Mouse (Mus musculus) forebrain, embryonic 10.5 days (tissue): Measurements from ENCODE around the gene Dpf3. TPM values are rescaled to one million over a fixed set of nuclear protein-coding genes. Genes with fewer than 3 reads are reported as not detected.

Source experiments
- DNase-seq: peaks from one replicate; pipeline ENCODE4 v3.0.0-alpha.2; 2017; ENCODE audit warnings: low spot score; ENCODE audit errors: extremely low spot score
- H3K27ac ChIP-seq: fragments of 300-500 bp; sonication (generic); 2 replicates; pipeline ENCODE4 v1.5.1; 2016; ENCODE audit warnings: mild to moderate bottlenecking
- H3K27me3 ChIP-seq: fragments of 300-500 bp; sonication (generic); 2 replicates; pipeline ENCODE4 v1.6.1; 2016; ENCODE audit warnings: mild to moderate bottlenecking; ENCODE audit not compliant: poor library complexity, severe bottlenecking
- H3K36me3 ChIP-seq: fragments of 300-500 bp; sonication (generic); replicated peaks from 2 replicates; pipeline ENCODE4 v1.6.1; 2016; ENCODE audit warnings: mild to moderate bottlenecking, moderate library complexity
- H3K4me1 ChIP-seq: fragments of 300-500 bp; sonication (generic); 2 replicates; pipeline ENCODE4 v1.6.1; 2016
- H3K4me3 ChIP-seq: fragments of 300-500 bp; sonication (generic); 2 replicates; pipeline ENCODE4 v1.5.1; 2016; ENCODE audit warnings: mild to moderate bottlenecking, moderate library complexity
- H3K9me3 ChIP-seq: fragments of 300-500 bp; sonication (generic); 2 replicates; pipeline ENCODE4 v1.6.1; 2016; ENCODE audit warnings: mild to moderate bottlenecking, moderate library complexity
- WGBS: fragments of 180-500 bp; shearing (Covaris S2); methylation state at CpG from one replicate; pipeline ENCODE4 v1.1.7; 2016; 5-methylcytosine and 5-hydroxymethylcytosine counted together
- polyA plus RNA-seq: library from polyadenylated mRNA; unstranded; fragments of >200 nt; fragmentation: Nextera tagmentation; extraction: Ambion mirVana; gene quantifications from 2 replicates; pipeline ENCODE4 v1.2.1, GENCODE M21; 2016

The Dpf3 gene
- polyA plus RNA-seq, 1 experiment from 2014 or later: 2.2 TPM

DNA sequence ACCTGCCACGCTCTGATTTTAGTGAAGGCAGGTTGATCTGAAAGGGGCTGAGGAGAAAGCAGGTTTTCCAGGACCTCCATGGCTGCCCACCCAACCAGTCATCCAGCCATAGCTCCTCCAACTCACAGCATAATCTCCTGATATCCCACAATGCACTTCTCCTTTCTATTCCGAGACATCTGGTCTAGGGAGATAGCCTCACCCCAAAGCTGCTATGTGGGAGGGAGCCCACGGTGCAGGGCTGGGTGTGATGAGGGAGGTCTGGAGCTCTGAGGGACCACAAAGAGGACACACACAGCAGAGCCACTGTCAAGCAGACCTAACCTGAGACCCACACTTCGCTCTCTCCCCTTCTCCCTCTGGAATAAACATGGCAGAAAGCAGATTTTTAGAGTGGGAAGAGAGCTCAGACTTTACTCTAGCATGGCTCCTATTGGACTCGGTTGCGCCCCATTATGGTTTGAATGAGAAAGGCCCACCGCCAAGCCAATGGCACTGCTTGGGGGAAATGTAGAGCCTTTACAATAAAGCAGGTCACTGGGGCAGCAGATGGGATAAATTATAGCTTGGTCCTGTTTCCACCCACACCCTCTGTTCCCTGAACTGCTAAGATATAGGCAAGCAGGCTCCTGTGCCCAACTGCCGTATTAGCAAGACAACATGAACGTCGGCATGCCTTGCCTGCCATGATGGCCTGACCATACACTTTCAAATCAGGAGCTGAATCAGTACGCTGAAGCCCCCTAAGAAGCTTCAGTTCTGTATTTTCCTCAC, 178.3 kb downstream of the Dpf3 start:
- DNase-seq: no peak
- H3K4me3 ChIP-seq: no peak overlapping the region
- no peak overlapping the region for H3K27ac ChIP-seq
- no peaks in the 10 kb centered on the region for H3K36me3 ChIP-seq
- 87% methylated on average over 11 of the region's 11 CpGs for WGBS
- no peaks in the 10 kb centered on the region for H3K9me3 ChIP-seq
- 0 out of 2 replicates have a peak, but pooled peaks cover 1% of the 10 kb centered on the region for H3K27me3 ChIP-seq
- H3K4me1 ChIP-seq: peaks cover 12% of the 10 kb centered on the region; the same call in 1 of the 2 replicates

DNA sequence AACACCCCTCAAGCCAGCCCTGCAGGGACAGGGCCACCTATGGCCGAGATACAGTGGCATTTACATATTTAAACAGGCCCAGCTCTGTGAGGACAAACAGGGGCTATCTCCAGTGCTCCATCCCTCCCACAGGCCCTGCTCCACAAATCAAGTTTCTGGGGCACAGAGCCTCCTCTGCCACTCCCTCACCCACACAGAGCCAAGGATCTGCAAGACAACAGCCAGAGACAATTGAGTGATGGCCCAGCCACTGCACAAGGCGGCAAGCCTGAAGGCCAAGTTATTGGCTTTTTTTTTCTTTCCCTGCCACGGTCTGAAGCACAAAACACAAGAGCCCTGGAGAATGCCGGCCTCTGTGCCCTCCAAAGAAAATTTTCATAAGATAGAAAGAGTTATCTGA, 178.9 kb downstream of the Dpf3 start:
- WGBS: 75% methylated on average over 4 of the region's 4 CpGs
- H3K27ac ChIP-seq: no peak overlapping the region
- no peaks in the 10 kb centered on the region for H3K27me3 ChIP-seq
- no peaks in the 10 kb centered on the region for H3K9me3 ChIP-seq
- no peaks in the 10 kb centered on the region for H3K36me3 ChIP-seq
- no peak for DNase-seq
- peaks cover 15% of the 10 kb centered on the region; the same call in 1 of the 2 replicates for H3K4me1 ChIP-seq
- H3K4me3 ChIP-seq: no peak overlapping the region

DNA sequence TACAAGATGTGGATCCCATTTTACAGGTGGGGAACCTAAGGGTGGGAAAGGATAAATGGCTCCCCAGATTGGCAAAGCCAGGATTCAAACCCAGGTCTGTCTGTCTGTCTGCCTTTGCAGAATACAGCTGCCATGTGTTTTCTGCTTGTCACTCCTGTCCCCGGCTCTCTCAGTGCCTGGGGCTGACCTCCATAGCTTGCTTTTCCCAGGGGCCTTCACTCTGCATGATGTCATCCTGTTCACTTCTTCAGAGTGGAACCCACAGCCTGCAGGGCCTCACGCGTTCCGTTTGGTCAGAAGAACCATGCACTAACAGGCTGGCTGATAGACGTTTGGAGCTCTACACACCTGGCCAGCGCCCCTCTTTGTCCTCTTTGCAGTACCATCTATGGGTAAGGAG, 184.3 kb downstream of the Dpf3 start:
- peak overlapping the region; percentile 74 for H3K27ac ChIP-seq
- H3K27me3 ChIP-seq: no peaks in the 10 kb centered on the region; the same call in 1 of the 2 replicates
- DNase-seq: no peak
- WGBS: 57% methylated on average over 6 of the region's 6 CpGs
- no peaks in the 10 kb centered on the region for H3K9me3 ChIP-seq
- H3K36me3 ChIP-seq: no peaks in the 10 kb centered on the region
- H3K4me3 ChIP-seq: no peak overlapping the region
- peaks cover 27% of the 10 kb centered on the region for H3K4me1 ChIP-seq

DNA sequence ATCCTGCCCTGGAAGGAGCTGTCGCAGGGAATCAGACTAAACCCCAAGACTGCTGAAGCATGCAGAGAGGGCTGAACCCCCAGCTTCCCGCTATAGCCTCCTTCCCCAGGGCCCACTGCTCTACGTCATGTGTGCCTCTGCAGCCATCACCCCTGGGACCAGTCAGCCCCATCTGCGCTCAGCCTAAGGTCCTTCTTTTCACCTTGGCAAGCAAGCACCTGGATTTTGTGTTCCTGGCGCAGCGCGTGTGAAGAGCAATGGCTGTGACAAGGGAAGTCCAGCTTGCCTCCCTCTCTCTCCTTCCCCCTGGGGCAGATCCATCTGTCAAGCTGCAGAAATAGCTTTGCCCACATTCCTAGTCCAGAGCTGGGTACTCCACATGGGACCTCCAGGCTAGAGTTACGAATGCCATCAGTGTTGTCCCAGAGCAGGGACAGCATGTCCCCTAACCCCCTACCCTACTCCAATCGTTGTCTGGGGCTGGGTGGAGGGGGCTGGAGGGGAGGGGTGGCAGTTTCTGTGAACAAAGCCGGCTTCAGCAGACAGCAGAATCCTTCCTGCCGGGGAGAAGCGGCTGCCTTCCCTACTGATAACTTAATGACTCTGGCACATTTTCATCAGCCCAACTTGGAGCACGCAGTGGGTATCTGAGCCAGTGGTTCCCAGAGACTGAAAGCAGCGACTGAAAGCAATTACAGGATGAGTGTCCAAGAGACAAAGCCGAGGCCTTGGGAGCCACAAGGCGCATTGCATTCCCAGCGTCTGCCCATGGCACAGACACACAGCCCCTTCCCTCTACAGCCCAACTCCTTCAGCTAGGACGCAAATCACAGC, 185.0 kb downstream of the Dpf3 start:
- Histone ChIP-seq H3K4me1 (peaks cover 27% of the 10 kb centered on the region), H3K36me3 (no peaks in the 10 kb centered on the region), H3K27me3 (no peaks in the 10 kb centered on the region; the same call in 1 of the 2 replicates), H3K27ac (peak overlapping the region; percentile 74), H3K9me3 (no peaks in the 10 kb centered on the region), H3K4me3 (no peak overlapping the region; the same call in 1 of the 2 replicates)
- 25% methylated on average over 18 of the region's 18 CpGs for WGBS
- DNase-seq: no peak

DNA sequence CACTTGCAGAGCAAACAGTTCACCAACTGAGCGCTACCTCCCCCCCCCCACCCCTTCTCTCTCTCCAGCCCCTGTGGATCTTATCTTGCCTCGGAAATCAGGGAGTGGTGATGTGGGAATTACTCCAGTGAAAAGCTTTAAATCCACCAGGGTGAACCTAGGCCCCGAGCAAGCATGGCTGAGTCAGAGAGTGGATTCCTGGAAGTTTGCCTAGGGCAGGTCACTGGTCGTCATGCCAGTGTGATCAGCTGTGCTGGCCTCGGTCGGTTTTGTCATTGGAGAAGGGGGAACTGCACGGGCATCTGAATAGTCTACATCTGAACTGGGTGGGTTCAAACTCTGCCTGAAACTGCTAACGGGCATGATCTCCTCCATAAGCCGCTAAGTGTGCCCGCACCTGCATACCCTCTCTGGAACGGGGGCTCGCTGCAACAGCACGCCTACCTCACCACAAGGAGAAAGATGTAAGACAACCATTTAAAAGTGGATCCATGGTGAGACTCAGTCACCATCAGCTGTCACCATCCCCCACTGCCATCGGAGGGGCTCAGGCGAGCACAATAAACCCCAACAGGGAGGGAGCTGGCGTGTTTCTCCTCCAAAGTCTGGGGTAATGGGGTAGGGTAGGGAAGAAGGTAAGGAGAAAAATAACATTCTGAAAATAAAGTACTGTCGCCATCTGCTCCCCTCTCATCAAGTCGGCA, 185.7 kb downstream of the Dpf3 start:
- H3K4me1 ChIP-seq: peaks cover 27% of the 10 kb centered on the region
- H3K27ac ChIP-seq: peak overlapping the region; percentile 74
- no peaks in the 10 kb centered on the region for H3K36me3 ChIP-seq
- no peak overlapping the region for H3K4me3 ChIP-seq
- no peak for DNase-seq
- H3K27me3 ChIP-seq: no peaks in the 10 kb centered on the region; the same call in 1 of the 2 replicates
- 65% methylated on average over 18 of the region's 18 CpGs for WGBS
- no peaks in the 10 kb centered on the region for H3K9me3 ChIP-seq

DNA sequence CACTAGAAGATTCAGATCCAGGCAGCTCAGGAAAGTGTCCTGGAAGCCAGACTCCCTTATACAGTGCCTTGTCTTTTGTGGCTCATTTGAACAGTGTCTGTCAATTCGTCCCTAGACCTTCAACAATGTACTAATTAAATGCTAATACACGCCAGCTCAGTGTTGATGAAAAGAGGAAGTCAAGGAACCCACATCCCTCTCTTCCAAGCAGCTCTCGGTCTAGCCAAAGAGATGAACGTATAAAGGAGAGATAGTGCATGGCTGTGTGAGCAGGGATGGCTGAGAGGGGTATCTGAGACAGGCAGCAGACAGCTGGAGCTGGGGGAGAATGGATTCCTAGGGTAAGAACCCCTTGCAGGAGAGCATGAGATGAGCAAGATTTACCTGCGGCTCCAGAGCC, 189.2 kb downstream of the Dpf3 start:
- H3K4me1 ChIP-seq: peaks cover 32% of the 10 kb centered on the region
- H3K4me3 ChIP-seq: no peak overlapping the region
- 81% methylated on average over 5 of the region's 5 CpGs for WGBS
- DNase-seq: no peak
- H3K27me3 ChIP-seq: no peaks in the 10 kb centered on the region; the same call in 1 of the 2 replicates
- H3K9me3 ChIP-seq: no peaks in the 10 kb centered on the region
- no peak overlapping the region for H3K27ac ChIP-seq
- H3K36me3 ChIP-seq: no peaks in the 10 kb centered on the region

DNA sequence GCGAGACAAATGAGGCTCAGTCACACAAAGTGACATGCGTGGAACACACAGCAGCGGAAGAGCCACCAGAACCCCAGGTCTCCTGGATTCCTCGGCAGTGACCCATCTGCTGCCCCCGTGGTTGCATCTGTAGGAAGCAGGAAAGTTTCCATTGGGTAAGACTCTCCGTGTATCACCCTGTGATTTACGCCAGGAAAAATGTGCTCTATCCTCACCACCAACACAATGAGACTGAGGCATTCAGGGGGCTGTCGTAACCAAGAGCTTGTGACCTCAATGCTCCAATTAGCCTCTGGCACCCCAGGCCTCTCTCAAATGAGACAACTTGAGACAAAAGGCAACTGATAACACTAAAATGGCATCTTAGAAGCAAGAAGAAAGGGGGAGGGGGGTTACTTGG, 192.5 kb downstream of the Dpf3 start:
- no peaks in the 10 kb centered on the region for H3K9me3 ChIP-seq
- H3K4me1 ChIP-seq: peaks cover 15% of the 10 kb centered on the region
- WGBS: 68% methylated on average over 8 of the region's 8 CpGs
- H3K27ac ChIP-seq: no peak overlapping the region
- no peak overlapping the region for H3K4me3 ChIP-seq
- H3K36me3 ChIP-seq: no peaks in the 10 kb centered on the region
- H3K27me3 ChIP-seq: no peaks in the 10 kb centered on the region
- DNase-seq: no peak

DNA sequence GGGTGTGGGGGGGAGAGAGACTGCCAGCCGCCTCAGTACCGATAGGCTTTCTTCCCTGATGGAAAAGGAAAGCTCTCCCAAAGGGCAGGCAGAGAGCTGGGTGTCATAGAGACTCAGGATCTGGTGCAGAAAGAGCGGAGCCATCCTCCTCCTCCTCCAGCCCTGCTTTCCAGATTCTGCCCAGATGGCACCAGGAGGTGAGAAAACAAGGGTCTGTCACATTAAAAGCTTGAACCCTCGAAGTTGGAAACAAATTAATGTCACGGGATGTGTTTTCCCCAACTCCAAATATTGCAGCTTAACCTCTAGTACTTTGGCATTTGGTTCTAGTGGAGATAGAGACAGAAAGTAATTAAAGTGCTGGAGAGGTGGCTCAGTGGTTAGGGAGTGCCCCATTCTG, 195.6 kb downstream of the Dpf3 start:
- 77% methylated on average over 5 of the region's 5 CpGs for WGBS
- Histone ChIP-seq H3K4me3 (no peak overlapping the region), H3K4me1 (peaks cover 14% of the 10 kb centered on the region), H3K36me3 (no peaks in the 10 kb centered on the region), H3K27ac (no peak overlapping the region), H3K27me3 (no peaks in the 10 kb centered on the region), H3K9me3 (no peaks in the 10 kb centered on the region)
- no peak for DNase-seq

DNA sequence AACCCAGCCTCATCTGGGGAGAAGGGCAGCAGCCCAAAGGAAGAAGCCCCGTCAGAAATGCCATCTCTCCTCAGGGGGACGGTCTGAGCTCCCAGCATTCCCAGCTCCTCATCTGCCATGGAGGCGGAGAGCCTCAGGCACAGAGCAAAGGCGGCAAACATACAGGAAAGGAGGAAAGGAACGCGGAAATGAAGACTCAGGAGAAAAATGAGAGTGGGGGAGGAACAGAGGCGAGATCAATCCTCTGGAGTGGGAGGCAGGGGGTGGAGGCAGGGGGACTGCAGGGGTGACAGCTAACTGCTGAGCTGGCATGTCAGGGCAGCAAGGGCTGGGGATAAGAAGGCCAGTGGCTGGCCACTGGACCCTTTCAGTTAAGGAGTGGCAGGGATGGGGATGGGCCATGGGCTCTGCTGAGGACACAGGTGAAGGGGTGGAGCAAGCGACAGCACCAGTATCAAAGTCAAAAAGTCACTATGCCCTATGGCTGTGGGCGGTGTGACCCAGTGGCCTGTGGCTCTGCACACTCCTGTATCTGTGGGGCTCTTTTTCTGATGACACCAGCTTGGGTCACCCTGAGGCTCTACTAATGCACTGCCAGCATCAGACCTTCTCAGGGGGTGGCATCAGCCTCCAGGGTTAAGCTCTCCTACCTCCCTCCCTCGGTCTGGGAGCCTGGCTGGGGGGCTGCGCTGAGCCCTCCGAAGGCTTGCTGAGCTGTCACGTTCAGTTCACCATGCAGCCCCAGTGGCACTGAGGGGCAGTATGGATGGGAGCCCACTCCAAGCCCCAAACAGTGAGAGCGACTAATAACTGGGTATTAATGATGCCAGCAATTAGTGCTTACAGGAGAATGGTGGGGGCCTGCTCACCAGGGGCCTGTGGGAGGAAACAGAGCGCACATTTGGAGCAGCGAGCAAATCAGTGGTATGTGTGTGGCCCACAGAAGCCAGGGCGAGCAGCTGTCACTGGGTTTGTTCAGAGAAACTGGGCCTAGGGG, 200.7 kb downstream of the Dpf3 start:
- no peaks in the 10 kb centered on the region for H3K27me3 ChIP-seq
- no peak overlapping the region for H3K27ac ChIP-seq
- H3K4me3 ChIP-seq: no peak overlapping the region
- no peaks in the 10 kb centered on the region for H3K36me3 ChIP-seq
- WGBS: 70% methylated on average over 17 of the region's 17 CpGs
- no peak for DNase-seq
- no peaks in the 10 kb centered on the region for H3K9me3 ChIP-seq
- H3K4me1 ChIP-seq: peaks cover 10% of the 10 kb centered on the region

DNA sequence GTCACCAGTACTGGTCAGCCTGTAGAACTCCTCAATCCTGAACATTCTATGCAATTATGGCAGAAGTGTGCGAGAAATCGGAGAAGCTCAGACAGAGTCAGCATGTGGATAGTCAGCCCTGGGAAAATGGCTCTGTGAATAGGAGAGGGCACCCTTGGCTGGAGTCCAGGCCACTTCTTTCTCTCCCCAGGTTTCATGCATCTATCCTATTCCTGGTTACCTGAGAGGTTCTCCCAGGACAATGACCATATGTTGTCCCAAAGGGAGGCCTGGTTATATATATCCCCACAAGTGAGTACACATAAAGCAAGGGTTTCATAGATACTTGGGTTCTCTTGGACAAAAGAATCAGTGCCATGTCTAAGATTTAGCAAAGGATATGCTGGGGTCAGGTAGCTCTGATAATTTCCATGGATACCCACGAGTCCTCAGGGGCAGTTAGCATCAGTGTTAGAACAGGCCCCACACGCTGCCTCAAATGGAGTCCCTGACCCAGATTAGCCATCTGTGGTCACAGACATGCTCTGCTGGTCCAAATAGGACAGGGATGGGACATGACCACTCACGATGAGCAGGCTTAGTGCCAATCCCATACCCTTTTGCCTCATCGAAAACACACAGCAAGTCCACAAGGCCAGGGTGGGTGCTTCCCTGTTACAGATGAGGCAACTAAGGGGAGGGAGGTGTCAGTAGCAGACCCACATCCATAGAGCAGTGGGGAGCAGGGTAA, 203.8 kb downstream of the Dpf3 start:
- Histone ChIP-seq H3K27me3 (no peaks in the 10 kb centered on the region), H3K27ac (no peak overlapping the region), H3K9me3 (no peaks in the 10 kb centered on the region), H3K4me1 (peaks cover 16% of the 10 kb centered on the region), H3K36me3 (no peaks in the 10 kb centered on the region), H3K4me3 (no peak overlapping the region)
- 90% methylated on average over 6 of the region's 6 CpGs for WGBS
- no peak for DNase-seq
